Mouse (Mus musculus) adrenal gland, postnatal 10 days (tissue): ENCODE measurements at regions not wholly inside any gene's neighbourhood (a gene's known extent, or its start where the extent isn't known, plus 50 kb on each side); places are given as distances from the start of the nearest gene placed in this dataset.
A peak's percentile ranks its signal among the peaks of the same experiment; 100 is the strongest.

Experiments
- DNase-seq: peaks from one replicate; pipeline ENCODE4 v3.0.0; 2021; ENCODE audit warnings: mixed read lengths

DNA sequence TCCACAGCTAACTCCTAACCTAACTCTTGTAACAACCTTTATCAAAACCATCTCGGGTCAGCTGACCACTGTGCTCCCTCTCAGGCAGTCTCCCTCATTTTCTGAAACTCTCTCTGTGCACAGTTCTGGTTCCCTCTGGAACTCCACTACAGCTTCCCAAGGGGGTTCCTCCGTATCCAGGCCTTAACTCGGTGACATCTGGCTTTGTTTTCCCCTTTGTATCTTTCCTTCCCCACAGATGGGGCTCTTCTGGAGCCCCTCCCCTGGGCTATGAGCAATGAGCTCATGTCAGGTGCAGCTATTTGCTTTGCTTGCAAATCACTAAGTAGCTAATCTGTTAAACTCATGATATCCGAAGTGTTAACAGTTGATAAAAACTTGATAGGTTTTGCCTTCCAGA lies 535.6 kb downstream of the Slc4a3 start:
- DNase-seq, result no peak

DNA sequence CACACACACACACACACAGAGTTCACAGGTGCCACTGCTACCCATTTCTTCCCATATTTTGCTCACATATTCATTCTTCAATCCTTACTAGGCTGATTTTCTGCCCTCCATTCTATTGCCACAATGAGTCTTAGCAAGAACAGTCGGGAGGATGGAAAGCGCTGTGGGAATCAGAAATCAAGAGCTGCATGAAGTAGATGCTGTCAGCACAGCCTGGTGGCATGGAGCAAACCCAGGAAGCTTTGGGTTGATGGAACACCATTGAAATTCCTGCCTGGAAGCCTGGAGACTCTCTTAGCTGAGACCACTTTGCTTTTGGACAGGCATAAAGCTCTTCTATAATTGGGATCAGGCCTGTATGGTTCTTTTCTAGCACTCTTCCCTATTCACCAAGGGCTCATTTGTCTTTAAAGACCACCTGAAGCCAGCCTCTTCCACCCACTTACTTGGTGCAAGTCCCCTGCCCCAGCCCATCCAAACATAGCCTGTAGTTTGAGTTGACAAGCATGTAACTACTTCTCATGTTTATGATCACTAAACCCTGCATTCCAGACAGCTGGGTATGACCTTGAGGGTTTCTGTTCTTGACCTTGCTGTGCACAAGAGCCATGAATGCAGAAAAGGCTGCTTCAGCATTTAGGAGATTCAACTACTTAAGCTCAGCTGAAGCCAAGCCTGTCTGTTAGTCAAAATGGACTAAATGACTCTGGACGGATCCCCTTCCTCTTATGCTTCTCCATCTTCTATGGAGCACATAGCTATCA lies 537.4 kb downstream of the Slc4a3 start:
- no peak for DNase-seq

DNA sequence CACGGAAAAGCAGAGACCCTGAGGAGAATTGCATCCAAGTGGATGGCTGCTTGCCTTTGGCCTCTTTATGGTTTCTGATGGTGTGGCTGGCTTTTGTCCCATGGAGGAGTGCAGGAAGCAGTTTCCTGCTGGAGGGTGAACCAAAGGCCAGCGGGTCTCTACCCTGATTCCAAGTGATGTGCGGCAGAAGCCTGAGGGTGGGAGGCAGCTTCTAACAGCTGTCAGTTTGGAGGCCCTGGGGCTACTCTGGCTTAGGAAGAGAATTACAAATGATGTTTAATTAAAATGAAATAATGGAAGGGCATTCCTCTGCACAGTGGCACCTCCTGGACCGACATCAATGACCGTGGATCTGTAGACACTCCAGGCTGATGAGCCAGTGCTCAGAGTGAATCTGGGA lies 545.0 kb downstream of the Slc4a3 start:
- no peak for DNase-seq

DNA sequence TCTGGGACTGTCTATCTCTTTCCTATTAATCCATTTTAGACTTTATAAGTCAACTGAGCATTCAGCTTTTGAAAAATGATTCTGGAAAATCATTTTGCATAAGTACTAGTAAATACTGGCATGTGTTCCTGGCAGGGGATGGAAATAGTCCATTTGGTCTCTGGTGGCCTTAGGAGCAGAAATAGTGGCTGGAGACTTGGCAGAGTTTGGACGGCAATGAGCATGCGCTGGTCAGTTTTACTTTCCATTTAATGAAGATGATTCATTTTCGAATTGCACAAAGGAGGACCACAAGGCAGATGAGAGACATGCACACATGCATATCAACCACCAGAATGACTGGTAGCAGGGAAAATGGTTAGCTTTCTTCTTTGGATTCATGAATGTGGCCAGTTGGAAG lies 567.2 kb downstream of the Slc4a3 start:
- peak; percentile 34 for DNase-seq

DNA sequence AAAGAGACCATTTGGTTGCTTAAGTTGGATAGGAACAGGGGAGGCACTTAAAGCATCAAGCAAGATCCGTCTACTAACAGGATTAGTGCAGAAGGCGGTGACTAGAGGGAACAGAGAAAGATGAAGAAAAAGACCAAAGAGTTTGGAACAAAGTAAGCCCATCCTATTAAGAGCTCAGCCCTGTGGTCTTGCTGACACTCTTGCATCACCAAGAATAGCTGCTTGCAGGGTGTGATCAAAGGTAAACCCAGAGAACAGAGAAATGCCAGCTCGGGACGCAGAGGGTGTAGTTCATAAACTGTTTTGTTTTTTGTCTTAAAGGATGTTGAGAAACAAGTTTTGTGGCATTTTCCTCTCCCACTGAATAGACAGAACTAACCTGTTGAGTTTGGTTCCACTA lies 574.8 kb downstream of the Slc4a3 start:
- DNase-seq, result no peak

DNA sequence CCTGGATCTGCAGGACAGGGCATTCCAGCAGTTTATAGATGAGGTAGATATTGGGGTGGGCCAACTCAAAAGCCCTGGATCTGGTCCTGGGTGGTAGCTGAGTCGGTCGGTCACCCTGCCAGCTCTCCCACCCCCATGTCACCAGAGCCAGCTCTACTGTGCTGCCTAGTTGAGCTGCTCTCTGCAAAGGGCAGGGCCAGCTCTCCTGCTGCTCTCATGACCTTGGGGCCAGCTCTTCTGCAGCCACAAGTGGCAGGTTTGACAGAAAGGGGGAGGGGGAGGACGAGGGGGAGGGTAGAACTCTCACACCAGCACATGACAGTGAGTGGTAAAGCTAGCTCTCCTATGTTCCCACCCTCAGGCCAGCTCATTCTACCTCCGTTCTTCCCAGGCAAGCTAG lies 584.3 kb downstream of the Slc4a3 start:
- DNase-seq, result no peak

DNA sequence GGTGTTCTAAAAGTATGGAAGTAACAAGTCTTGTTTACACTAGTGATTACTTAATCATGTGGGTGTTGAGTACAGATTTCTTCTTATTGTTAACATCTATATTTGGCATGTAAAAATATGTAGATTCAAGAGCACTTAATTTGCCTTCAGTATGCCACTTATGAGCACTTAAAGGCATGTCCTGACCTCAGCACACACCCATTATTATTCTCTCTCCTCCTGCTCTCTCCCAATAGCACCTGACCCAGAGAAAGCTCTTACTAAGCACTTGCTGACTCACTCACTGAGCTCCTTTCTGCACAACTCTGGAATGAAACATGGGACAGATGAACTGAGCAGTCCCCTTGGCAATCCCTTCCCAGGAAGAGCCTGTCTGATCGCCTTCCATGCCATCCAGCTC lies 590.7 kb downstream of the Slc4a3 start:
- no peak for DNase-seq

DNA sequence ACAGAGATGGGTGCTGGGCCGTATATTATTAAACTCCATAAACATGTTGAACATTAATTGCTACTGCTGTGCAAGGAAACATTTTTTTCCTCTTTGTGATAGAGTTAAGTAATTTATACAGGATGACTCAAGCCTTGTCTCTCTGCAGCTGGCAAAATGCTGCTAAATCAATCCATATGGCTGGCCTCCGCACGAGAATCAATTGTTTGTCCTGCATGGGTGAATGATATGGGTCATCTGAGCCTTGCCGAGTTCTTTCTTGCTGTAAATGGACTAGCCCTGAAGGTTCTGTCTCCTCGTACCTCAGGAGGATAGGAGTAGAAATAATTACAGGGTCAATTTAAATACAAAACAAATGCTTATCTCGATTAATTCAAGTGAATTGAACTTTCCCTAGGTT lies 591.6 kb downstream of the Slc4a3 start:
- DNase-seq, result no peak

DNA sequence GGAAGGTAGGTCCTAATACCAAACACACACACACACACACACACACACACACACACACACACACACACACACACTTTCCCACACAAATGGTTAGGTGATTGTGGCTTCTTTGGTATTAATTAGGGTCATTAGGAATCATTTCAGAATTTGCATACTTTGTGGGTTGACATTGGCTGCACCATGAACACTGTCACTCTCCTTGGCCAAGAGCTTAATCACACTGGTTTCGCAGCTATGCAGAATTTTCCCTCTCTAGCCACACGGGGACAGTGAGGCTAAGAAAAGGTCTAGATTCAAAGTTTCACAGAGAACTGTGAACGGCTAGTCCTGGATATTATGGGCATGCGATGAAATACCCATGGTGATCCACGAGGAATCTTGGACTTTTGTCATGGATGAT lies 597.5 kb downstream of the Slc4a3 start:
- DNase-seq, result no peak

DNA sequence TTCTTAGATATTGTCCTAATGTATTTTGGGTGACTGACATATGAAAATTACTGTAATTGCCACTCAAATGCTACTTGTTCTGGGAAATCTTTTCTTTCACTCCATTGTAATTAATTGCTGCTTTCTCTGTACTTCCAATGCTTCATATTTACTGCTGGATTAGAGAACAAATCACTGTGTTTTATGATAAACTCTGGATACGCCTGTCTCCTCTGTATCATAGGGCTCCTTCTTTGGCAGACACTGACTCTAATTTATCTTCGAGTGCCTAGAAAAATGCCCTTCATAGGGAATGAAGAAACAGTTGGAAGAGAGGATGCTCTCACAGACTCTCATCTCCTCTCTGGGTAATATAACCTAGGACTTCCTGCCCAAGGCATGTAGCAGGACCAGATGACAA lies 602.9 kb downstream of the Slc4a3 start:
- no peak for DNase-seq

DNA sequence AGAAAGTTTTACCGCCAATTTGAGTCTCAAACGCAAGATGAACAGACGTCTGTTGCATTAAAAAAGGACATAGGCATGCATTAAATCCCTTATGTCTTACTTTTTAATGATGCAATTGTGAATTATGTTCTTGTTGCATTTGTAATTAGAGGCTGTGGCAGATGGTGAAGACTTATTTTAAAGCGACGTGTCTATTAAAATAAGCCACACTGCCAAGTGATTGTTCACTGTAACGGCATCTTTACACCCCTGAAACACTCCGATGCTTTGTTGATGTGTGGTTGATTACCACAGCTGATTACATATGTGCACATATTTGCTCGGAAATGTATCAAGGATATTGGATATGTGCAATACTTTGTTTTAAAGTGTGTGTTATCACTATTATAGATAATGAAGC lies 610.2 kb downstream of the Slc4a3 start:
- no peak for DNase-seq

DNA sequence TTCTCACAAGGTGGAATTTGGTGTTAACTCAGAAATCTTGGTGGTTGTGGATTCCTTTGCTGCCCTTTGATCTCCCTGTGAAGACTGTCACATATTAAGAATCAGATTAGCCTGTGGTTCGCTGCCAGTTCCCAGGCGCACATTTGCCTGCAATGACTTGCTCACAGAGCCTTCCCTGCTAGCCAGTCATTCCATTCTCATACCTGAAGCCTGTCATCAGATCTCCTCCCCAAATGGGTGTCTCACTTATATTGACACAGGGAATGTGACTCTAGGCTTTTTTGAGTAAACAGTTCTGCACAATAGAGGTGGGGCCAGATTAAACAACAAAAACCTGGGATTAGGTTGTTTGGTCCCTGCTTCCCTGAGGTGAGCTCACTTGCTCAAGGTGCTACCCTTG lies 621.4 kb downstream of the Slc4a3 start:
- DNase-seq, result no peak

DNA sequence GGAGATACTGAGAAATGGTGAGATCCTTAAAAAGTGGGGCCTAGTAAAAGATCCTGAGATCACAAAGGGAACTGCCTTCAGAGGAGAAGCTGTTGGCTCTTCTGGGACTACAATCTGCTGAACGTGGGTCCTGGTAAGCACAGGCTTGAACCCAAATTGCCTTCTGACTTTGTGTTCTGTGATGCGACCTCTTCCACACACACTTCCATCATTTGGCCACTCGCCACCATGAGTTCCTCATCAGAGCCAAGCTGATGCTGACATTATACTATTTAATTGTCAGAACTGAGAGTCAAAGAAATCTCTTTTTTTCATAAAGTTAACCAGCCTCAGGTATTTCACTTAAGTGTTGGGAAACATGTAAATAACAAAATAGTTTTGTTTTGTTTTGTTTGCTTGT lies 635.1 kb downstream of the Slc4a3 start:
- no peak for DNase-seq

DNA sequence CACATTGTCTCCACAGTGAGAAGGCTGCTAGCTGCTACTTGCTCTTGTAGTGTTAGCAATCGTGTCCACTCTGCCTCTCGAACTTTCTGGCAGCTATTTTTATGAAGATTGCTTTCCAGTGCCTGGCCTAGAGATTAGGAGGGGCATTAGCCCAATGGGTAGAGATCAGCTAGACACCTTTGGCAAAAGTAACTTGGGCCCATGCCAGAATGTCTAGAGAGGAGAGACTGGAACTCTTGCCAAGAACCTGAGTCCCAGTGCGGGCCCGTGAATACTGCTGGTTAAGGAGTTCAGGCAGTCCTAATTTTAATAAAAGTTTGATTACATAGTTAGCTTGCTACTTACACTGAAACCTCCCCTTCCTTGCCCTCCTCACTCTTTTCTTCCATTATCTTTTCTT lies 648.8 kb downstream of the Slc4a3 start:
- peak; percentile 63 for DNase-seq

DNA sequence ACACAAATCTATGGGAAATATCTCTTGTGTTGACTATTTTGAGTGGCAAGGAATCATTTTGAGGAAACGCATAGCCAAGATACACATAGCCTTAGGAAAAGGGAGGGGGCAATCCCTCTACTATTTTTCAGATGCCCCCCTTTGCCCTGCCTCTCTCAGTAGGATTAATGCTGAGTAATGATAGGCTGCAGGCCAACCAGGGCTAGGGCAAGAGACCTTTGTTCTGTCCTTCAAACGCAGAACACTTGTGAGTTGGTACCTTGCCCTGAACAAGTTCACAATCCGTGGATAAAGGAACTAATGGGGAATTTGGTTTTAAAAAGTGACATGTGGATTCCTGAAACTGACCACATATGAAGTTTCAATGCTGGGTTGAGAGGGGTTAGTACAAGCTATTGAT lies 651.6 kb downstream of the Slc4a3 start:
- DNase-seq, result no peak

DNA sequence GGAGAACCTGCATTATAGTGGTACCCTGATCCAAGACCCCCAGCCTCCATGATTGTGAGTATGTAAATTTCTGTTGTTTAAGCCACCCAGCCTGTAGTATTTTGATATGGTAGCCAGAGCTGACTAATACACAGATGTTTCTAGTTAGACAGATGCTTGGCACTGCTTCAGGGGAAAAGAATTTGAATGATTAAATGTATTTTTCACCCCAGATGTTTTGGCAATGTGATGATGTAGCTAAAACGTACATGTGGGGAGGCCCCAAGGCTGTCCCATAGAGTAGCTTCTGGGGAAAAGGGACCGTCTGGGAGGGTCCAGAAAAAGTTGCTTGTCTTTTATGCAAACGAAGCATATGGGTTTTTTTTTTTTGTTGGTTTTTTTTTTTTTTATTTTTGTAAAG lies 654.8 kb downstream of the Slc4a3 start:
- no peak for DNase-seq

DNA sequence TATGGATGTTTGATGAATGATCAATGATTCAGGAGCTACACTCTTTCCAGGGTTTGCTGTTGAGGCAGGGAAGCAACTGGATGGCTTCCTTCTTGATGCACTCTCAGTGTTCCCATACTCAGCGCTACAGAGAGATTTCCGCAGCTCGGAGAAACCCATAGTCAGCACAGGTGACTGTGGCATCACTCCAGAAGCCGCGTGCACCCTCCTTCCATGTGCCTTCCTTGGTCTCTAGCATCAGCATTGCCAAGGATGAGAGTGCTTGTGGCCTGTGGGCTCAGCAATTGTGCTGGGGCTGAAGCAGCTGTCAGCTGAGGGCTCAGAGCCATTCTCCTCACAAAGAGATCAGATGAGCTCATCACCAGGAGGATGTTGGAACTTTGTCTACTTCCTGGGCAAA lies 666.4 kb downstream of the Slc4a3 start:
- DNase-seq, result no peak

DNA sequence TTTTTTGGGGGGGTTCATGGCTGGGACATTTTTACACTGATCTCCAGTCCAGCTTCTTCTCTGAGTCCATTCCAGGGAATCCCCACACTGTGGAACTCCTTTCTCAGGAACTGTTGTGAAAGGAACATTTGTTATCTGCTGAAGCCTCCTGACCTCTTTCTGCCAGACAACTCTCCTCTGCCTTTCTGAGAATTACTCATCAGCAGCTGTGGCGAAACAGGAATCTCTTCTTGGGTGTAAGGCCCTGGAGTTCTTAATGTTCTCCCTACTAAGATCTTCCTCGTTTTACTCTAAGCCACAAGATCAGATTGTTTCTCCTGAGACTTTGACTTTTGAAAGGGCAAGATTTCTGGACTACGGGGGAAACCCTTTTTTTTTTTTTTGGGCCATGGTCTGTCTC lies 698.7 kb downstream of the Slc4a3 start:
- peak; percentile 17 for DNase-seq

DNA sequence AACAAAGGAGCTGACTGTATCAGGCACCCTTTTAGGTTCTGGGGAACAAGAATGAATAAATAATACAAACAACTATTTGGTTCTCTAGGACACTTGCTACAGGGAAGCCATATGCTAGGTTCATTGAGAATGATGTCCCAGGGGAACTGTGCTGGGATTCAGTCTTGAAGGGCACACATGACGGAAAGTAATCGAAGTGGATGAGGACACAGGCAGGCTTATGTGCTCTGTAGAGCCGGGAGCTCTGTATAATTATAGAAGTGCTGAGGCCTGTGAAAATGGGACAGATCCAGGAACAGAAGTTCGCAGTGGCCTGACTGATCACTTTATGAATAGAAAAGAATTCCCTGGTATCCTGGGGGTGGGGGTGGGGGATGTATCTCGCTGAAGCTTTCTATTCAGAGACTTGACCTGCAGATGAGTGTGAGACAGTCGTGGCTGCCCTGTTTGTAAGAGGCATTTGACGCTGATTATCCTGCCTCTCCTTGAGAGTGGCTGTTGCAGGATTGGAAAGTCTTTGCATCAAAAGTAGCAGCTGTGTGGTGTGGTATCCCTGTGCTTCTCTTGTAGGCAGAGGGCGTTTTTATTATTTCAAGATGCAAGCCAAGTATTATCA lies 700.2 kb downstream of the Slc4a3 start:
- DNase-seq, result no peak

DNA sequence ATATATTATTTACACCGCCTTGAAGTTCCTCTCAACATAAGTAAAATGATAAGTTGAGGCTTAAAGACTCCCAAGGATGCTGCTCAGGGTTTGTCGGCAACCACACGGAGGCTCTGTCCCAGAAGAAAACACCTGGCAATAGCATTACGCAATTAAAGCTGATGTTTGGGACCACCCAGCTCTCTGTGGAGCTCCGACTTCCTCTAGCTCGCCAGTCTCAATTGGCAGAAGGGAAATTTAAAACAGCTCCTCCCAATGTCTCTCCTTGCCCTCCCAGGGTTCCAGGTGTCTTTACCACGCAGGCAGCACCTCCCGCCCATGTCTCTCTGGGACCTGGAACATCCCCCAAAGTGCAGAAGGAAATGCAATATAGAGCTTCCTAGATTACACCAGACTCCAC lies 701.1 kb downstream of the Slc4a3 start:
- no peak for DNase-seq

DNA sequence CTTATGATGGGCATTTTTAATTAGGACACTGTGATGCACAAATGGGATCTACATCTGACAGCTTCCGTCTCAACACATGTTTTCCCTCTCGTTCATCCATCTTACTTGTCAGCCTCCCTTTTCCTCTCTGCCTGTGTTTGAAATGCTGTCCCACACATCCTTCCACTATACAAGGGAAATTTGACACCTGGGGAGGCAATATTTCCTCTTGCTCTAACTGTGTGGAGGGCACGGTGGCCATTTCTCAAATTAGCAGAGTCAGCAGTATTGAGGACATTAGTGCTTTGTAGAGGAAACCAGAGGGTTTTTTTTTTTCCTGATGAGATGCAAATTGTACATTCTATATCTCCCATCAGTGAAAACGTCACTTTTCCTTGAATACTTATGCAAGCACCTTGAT lies 712.2 kb downstream of the Slc4a3 start:
- DNase-seq, result no peak

DNA sequence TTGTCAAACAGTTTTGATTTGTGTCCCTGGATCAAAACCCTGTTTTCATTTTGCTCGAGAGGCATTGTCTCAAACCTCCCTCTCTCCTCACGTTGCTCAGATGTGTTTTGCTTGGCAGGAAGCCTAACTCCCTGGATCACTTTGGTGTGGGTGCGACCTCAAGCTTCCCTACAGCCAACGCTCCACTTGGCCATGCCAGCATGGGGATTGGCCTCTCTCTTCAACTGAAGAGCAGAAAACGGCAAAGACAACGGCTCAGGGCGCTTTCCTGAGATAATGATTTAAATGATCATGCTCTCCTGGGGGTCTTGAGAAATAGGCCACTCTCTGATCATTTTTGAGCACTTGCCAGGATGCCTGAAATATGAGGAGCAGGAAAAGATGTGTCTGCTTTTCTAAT lies 730.1 kb downstream of the Slc4a3 start:
- DNase-seq, result peak; percentile 53

DNA sequence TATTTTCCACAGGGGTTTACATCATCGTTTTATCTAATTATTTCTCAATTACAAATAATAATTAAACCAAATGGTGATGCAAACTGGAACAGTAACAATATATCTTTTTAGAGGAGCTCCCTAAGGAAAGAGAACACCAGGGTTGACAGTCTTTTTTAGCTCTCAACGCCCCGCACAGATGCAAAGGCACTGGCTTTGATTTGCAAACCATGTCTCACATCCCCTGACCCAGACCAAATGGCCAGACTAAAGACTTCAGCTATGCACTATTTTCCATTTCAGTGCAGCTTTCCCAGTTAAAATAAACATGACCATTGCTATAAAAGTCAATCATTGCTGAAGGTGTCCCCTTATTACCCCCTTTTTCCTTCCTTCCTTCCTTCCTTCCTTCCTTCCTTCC lies 730.6 kb downstream of the Slc4a3 start:
- no peak for DNase-seq

DNA sequence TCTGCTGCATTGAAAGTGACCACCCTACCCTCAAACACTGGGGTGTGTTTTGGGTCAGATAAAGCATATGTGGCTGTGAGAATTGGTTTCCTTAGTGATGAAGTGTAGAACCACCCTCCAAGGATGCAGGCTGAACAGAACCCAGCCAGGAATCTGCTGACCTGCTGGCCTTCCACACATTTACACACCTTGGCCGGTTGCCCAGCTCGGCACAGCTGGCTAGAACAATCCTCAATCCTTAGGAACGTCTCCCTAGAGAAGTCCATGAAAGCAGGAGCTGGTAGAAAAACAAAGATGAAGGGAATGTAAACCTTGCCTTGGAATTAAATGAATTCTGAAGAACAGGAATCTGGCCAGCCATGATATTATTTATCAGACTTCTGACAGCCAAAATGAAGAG lies 737.3 kb downstream of the Slc4a3 start:
- peak; percentile 53 for DNase-seq
